ENCODE assay signal across 8 mouse cellular contexts in the genomic region with DNA sequence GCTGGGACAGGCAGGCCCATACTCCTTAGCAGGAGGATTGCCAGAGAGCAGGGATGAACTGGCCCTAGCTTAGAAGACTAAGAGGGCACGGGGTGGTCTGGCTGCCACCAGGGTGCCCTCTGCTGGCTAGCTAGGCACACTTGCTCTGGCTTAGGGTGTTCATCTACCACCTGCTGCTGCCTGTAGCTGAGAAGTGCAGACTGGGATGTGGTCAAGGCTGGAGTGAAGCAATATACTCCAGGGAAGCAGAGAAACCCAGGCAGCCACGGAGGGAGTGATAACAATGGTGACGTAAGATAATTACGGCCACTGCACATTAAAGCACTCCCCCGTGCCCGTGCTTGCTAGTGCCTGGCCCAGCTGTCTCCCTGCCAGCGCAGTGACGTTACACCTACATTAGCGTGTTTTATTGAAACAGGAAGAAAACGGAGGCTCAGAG. TPM values are rescaled to one million over a fixed set of nuclear protein-coding genes. Genes with fewer than 3 reads are reported as not detected.
DNase-seq lines count a peak whose midpoint lies in the region; ATAC-seq and TF ChIP-seq lines count a peak whose summit lies in the region.

No protein-coding gene starts in this region.

- TF ChIP-seq POLR2A in heart, adult 2 months (IDR thresholded peaks at IDR 0.05; ENCODE audit: insufficient read depth, low read depth, low read length): no peak

- ATAC-seq in liver, postnatal 0 days: no peak

- peak; percentile 74 for TF ChIP-seq CTCF in layer of hippocampus, adult 2 months (conservative IDR thresholded peaks at IDR 0.05)
- TF ChIP-seq CTCF in heart, adult 2 months (IDR thresholded peaks at IDR 0.05): peak; percentile 59
- peak; percentile 54 for TF ChIP-seq CTCF in liver, postnatal 0 days (IDR thresholded peaks at IDR 0.05; ENCODE audit: low read depth)

- WGBS in heart, adult 2 months: 45% methylated on average over 10 of the region's 10 CpGs
- 18% methylated on average over 10 of the region's 10 CpGs for WGBS in liver, postnatal 0 days (ENCODE audit: insufficient replicate concordance)

- H3K27ac ChIP-seq in layer of hippocampus, adult 2 months: no peak overlapping the region
- no peak overlapping the region for H3K27ac ChIP-seq in heart, adult 2 months
- no peak overlapping the region for H3K27ac ChIP-seq in liver, postnatal 0 days (ENCODE audit: low read depth)

- 0 out of 2 replicates have a peak, but pooled peaks cover 1% of the 10 kb centered on the region for H3K27me3 ChIP-seq in heart, adult 2 months (ENCODE audit: control insufficient read depth, insufficient read depth, low read length)
- peaks cover 39% of the 10 kb centered on the region for H3K27me3 ChIP-seq in liver, postnatal 0 days (ENCODE audit: insufficient read depth, low read length)

- no peak for TF ChIP-seq EP300 in heart, adult 2 months (IDR thresholded peaks at IDR 0.05; ENCODE audit: insufficient read depth, low read depth, low read length)
- no peak for TF ChIP-seq EP300 in liver, postnatal 0 days (IDR thresholded peaks at IDR 0.05; ENCODE audit: low read depth)

- no peaks in the 10 kb centered on the region for H3K36me3 ChIP-seq in heart, adult 2 months (ENCODE audit: control insufficient read depth, insufficient read depth, low read length)
- no peaks in the 10 kb centered on the region for H3K36me3 ChIP-seq in liver, postnatal 0 days (replicated peaks; ENCODE audit: insufficient read depth, low read length)

- H3K4me3 ChIP-seq in layer of hippocampus, adult 2 months: no peak overlapping the region
- H3K4me3 ChIP-seq in heart, adult 2 months: no peak overlapping the region
- H3K4me3 ChIP-seq in liver, postnatal 0 days (ENCODE audit: low read depth, low read length): no peak overlapping the region

- H3K79me2 ChIP-seq in heart, adult 2 months (replicated peaks; ENCODE audit: control insufficient read depth, insufficient read depth, low read length): no peaks in the 10 kb centered on the region

- no peak overlapping the region for H3K9ac ChIP-seq in heart, adult 2 months (ENCODE audit: low read depth, low read length)
- H3K9ac ChIP-seq in liver, postnatal 0 days (replicated peaks): no peak overlapping the region

- no peak for DNase-seq in layer of hippocampus, adult 2 months (ENCODE audit: low spot score in 2 of 2)
- no peak for DNase-seq in layer of hippocampus, adult 8-10 months (ENCODE audit: low spot score in 2 of 2)
- peak; percentile 44 to 58 for DNase-seq in adrenal gland, postnatal 36 days
- DNase-seq in heart, adult 2 months: peak in 1 of 2 experiments; percentile 41
- no peak for DNase-seq in liver, postnatal 0 days
- peak; percentile 61 for DNase-seq in retina, adult 2 months (ENCODE audit: low read depth, low spot score)
- no peak for DNase-seq in right cerebral cortex, postnatal 4 days
- no peak for DNase-seq in left cerebral cortex, adult 18-20 months (ENCODE audit: low spot score in 2 of 2)

- no peak overlapping the region for H3K4me2 ChIP-seq in liver, postnatal 0 days (ENCODE audit: low read depth, low read length)

- no peaks in the 10 kb centered on the region for H3K9me3 ChIP-seq in liver, postnatal 0 days (ENCODE audit: low read length)

- H3K4me1 ChIP-seq in heart, adult 2 months (ENCODE audit: control insufficient read depth, insufficient read depth, low read length): no peaks in the 10 kb centered on the region
- peaks cover 2% of the 10 kb centered on the region; the same call in 1 of the 2 replicates for H3K4me1 ChIP-seq in liver, postnatal 0 days (ENCODE audit: insufficient read depth)

- intact Hi-C loops in heart, adult 2 months (cut with DNase I): no loop called here

RNA-seq across cellular contexts. Expression of a gene that starts 7.4 kb away (rescaled TPM):
- 100 to 1,000 TPM; 111 TPM for total RNA-seq in layer of hippocampus, adult 2 months (2021)
- 100 to 1,000 TPM in 3 of 4 experiments, 10 to 100 TPM in 1; 94.3 to 106 (median 105) TPM for total RNA-seq in layer of hippocampus, adult 8-10 months (2022)
- total RNA-seq in adrenal gland, postnatal 36 days (2021): 10 to 100 TPM; 35.0 to 44.2 TPM
- 1 to 10 TPM; 7.0 to 7.9 TPM for total RNA-seq in heart, adult 2 months (2021)
- 9.7 and 17.1 TPM in 2 replicates for polyA plus RNA-seq in heart, adult 2 months (2012; rRNA removed)
- polyA plus RNA-seq in liver, postnatal 0 days (2015; fragmentation: Nextera tagmentation; extraction: Ambion mirVana): 0.27 and 0.38 TPM in 2 replicates
- total RNA-seq in left cerebral cortex, adult 18-20 months (2021): 10 to 100 TPM; 77.9 to 80.7 TPM

Comparison
In these comparisons a context has a peak if more than half of its experiments do, and no peak if none do; other contexts are left out.
1. DNase-seq: peak in adrenal gland, postnatal 36 days (2 of 2) and retina, adult 2 months (single experiment); none in layer of hippocampus, adult 2 months (0 of 2), layer of hippocampus, adult 8-10 months (0 of 2), liver, postnatal 0 days (single experiment), right cerebral cortex, postnatal 4 days (single experiment) and left cerebral cortex, adult 18-20 months (0 of 2).
2. RNA of a gene that starts 7.4 kb away (total RNA-seq): 111 TPM in layer of hippocampus, adult 2 months, 94.3 to 106 TPM in layer of hippocampus, adult 8-10 months, 77.9 to 80.7 TPM in left cerebral cortex, adult 18-20 months and 35.0 to 44.2 TPM in adrenal gland, postnatal 36 days; 7.0 to 7.9 TPM in heart, adult 2 months; every median in the first group is over 4 times any median in the second.
3. Peak in every context shown above with its lines, with median percentiles within 50 percentile points of each other: CTCF ChIP-seq.